Mouse (Mus musculus): ENCODE data around the gene Bpgm. TPM values are rescaled to one million over a fixed set of nuclear protein-coding genes. Genes with fewer than 3 reads are reported as not detected.
A peak's percentile ranks its signal among the peaks of the same experiment; 100 is the strongest.

The Bpgm gene
- polyA plus RNA-seq, 1 experiment from 2014 or later = 84.8 TPM

DNA sequence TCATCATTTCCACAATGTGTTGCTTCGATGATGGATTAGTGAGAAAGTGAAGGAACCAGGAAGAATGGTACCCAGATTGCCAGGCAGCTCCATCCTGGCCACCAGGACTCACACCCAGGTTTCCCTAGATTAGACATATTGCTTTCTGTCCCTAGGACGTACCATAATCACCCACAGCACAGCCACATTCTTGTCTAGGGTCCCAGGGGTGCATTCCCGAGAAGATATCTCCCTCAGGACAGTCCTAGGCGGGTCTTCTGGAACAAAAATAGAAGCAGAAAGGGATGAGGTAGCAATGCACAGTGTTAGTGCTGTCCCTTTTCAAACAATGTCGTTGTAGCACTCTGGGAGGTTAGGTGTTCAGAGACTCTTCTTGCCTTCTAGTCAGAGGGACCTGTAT lies 57.9 kb downstream of the Bpgm start:
- Histone ChIP-seq H3K4me3 (no peak overlapping the region), H3K4me1 (replicated peaks) (no peaks in the 10 kb centered on the region), H3K36me3 (no peaks in the 10 kb centered on the region), H3K9ac (no peak overlapping the region), H3K27me3 (no peaks in the 10 kb centered on the region), H3K27ac (replicated peaks) (no peak overlapping the region), H3K4me2 (no peak overlapping the region), H3K9me3 (no peaks in the 10 kb centered on the region)
- WGBS = 74% methylated on average over 5 of the region's 5 CpGs
- ATAC-seq (ENCODE audit: low FRiP score, low read depth) = no peak

DNA sequence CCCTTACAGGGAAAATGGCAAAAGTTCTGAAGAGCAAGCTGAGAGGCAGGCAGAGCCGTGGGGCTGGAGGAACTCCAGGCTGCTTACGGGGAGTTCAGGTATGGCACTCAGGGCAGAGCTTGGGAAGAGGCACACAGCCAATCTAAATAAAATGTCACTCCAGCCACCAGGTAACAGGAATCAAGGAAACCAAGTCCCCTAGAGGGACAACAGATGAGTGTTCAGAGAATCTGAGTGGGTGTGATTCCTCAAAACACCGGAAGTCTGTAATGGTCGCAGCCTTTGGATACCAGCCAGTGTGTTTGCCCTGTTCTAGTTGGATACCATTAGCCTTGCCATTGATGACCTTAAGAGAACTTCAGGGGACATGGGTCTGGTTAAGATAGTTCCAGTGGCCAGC lies 66.9 kb downstream of the Bpgm start:
- Histone ChIP-seq H3K4me1 (replicated peaks) (peaks cover 13% of the 10 kb centered on the region), H3K9ac (no peak overlapping the region), H3K4me2 (no peak overlapping the region), H3K27ac (replicated peaks) (no peak overlapping the region), H3K9me3 (no peaks in the 10 kb centered on the region), H3K27me3 (no peaks in the 10 kb centered on the region), H3K4me3 (no peak overlapping the region), H3K36me3 (no peaks in the 10 kb centered on the region)
- 87% methylated on average over 4 of the region's 4 CpGs for WGBS
- ATAC-seq (ENCODE audit: low FRiP score, low read depth) = no peak

DNA sequence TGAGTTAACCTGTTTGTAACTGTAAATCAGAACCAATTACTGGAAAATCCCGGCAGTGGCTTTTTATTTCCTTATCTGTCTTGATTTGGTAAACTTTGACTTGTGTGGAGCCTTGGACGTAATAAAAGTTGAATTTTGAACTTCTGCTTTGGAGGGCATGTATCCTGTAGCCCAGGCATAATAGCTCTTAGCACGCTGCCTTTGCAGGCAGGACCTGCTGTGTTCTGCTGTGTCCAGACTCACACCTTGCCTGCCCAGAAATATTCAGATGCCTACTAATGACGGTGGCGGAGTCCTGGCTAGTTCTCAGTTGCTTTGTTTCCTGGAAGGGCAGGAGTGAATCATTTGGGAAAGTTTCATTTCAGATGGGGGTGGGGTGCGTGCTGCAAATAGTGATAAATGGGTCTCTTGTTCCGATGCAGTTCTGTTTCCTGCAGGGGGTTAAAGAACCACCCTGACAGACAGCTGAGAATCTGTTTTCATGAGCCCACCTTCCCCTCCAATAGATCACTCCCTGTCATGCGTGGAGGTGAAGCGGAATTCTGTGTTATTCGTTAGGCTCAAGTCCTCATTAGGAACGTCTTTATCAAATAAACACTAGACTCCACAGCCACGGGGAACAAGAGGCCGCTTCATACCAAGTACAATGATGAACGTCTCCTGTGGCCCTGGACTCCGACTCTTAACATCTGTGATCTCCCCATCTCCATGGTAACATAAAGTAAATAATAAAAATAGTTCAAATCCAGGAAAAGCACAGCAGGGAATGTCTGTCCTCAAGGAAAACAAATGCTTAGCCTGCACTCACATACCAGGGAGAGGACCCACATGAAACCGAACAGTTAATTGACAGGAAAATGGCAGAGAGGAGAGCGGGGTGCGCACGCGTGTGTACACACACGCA lies 67.5 kb downstream of the Bpgm start:
- no peak overlapping the region for H3K9ac ChIP-seq
- 48% methylated on average over 21 of the region's 21 CpGs for WGBS
- ATAC-seq (ENCODE audit: low FRiP score, low read depth) = peak; percentile 65

DNA sequence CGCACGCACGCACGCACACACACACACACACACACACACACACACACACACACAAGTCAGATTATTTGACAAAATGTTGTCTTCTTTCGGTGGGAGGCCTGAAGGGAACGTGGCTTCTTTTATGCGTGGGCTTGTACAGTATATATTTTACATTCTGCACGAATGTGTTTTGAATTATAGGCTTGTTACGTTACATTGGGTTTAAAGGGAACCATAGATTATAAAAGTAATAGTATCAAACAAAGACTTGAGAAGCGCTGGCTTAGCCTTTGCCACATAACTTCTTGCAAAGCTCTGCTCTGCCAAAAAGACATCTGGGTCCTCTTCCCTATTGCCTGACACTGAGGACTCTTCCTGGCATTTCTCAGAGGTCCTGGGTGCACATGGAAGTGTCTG lies 68.2 kb downstream of the Bpgm start:
- no peak overlapping the region for H3K4me3 ChIP-seq
- WGBS = 79% methylated on average over 10 of the region's 10 CpGs
- H3K36me3 ChIP-seq = no peaks in the 10 kb centered on the region
- no peak for ATAC-seq (ENCODE audit: low FRiP score, low read depth)
- no peak overlapping the region for H3K4me2 ChIP-seq
- H3K27ac ChIP-seq (replicated peaks) = no peak overlapping the region; the same call in 1 of the 2 replicates
- H3K9me3 ChIP-seq = no peaks in the 10 kb centered on the region
- no peak overlapping the region for H3K9ac ChIP-seq
- peaks cover 13% of the 10 kb centered on the region for H3K4me1 ChIP-seq (replicated peaks)
- H3K27me3 ChIP-seq = no peaks in the 10 kb centered on the region

More for the DNA sequence above, 67.5 kb downstream of the Bpgm start:
- Histone ChIP-seq H3K4me2 (peak overlapping the region; percentile 25; the same call in 1 of the 2 replicates), H3K27me3 (no peaks in the 10 kb centered on the region), H3K9me3 (no peaks in the 10 kb centered on the region), H3K4me3 (no peak overlapping the region), H3K36me3 (no peaks in the 10 kb centered on the region), H3K4me1 (replicated peaks) (peaks cover 13% of the 10 kb centered on the region), H3K27ac (replicated peaks) (no peak overlapping the region; the same call in 1 of the 2 replicates)

DNA sequence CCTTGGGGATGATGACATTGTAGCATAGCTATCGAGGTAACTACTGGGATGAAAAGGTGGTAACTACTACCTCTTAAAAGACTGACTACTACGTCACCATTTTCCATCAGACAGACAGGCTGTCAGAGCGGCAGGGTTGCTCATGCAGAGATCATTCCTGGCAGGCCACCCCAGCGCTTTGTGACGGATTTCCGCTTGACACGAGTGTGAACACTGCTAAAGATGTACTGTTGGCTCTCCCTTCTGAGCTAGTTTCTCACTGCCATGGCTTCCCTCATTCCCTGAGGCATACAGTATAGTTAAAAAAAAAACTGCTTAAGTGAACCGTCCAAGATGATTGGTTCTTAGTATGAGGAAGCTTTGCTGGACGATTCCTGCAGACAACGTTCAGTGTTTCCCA lies 69.3 kb downstream of the Bpgm start:
- H3K4me3 ChIP-seq = no peak overlapping the region
- ATAC-seq (ENCODE audit: low FRiP score, low read depth) = no peak
- H3K4me1 ChIP-seq (replicated peaks) = peaks cover 13% of the 10 kb centered on the region
- no peak overlapping the region for H3K9ac ChIP-seq
- 55% methylated on average over 10 of the region's 10 CpGs for WGBS
- no peaks in the 10 kb centered on the region for H3K36me3 ChIP-seq
- no peak overlapping the region for H3K27ac ChIP-seq (replicated peaks)
- no peak overlapping the region for H3K4me2 ChIP-seq
- H3K27me3 ChIP-seq = no peaks in the 10 kb centered on the region
- H3K9me3 ChIP-seq = no peaks in the 10 kb centered on the region

DNA sequence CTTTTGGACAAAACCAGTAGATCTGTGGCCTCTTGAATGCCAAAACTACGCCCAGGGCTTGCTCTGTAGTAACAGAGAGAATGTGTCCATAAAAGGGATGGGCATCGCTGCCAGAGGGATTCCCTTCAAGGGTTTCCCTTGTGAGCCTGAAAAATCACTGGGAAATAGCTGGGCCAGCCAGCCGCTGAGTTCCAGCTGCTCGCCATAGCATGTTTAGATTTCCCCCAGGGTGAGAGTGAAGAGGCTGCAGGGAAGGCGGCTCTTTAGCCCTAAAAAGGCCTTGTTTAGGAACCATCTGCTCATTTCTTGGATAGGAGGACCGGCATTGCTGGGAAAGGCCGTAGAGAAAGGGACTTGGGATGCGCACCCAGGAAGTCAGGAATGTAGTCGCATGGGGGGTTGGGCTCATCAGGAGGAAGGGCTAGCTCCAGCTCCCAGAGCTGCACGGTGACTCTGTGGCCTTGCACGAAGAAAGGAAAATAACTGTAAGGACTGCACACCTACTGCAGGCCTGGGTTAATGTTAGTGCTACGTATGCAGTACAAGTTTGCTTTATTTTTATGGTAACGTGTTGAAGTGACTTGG lies 72.5 kb downstream of the Bpgm start:
- ATAC-seq (ENCODE audit: low FRiP score, low read depth) = no peak
- WGBS = 49% methylated on average over 13 of the region's 13 CpGs

DNA sequence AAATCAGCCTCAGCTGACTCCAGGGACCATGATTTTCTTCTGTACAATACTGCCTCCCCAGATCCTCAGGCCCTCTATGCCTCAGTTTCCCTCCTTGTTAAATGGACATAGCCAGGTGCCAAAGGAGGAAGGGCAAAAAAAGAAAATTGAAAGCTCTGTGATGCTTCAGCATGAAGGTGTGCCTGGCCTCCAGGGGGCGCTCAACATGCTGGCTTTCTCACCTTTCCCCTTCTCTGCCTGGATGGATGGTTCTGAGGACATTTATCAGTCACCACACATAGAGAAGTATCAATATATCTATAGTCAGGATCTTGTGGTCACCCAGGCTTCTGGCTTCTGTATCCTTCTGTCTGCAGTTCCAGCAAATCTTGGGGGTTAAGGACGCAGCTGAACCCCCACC lies 73.0 kb downstream of the Bpgm start:
- no peak overlapping the region for H3K27ac ChIP-seq (replicated peaks)
- no peaks in the 10 kb centered on the region for H3K9me3 ChIP-seq
- no peak overlapping the region for H3K4me2 ChIP-seq
- WGBS = 41% methylated on average over 2 of the region's 2 CpGs
- H3K4me3 ChIP-seq = no peak overlapping the region
- ATAC-seq (ENCODE audit: low FRiP score, low read depth) = no peak
- H3K4me1 ChIP-seq (replicated peaks) = peaks cover 6% of the 10 kb centered on the region
- no peak overlapping the region for H3K9ac ChIP-seq
- H3K36me3 ChIP-seq = no peaks in the 10 kb centered on the region
- no peaks in the 10 kb centered on the region for H3K27me3 ChIP-seq

More for the DNA sequence above, 72.5 kb downstream of the Bpgm start:
- no peaks in the 10 kb centered on the region for H3K27me3 ChIP-seq
- no peak overlapping the region for H3K4me2 ChIP-seq
- H3K4me3 ChIP-seq = no peak overlapping the region
- H3K9me3 ChIP-seq = no peaks in the 10 kb centered on the region
- H3K27ac ChIP-seq (replicated peaks) = no peak overlapping the region
- no peaks in the 10 kb centered on the region for H3K36me3 ChIP-seq
- H3K9ac ChIP-seq = no peak overlapping the region
- peaks cover 11% of the 10 kb centered on the region for H3K4me1 ChIP-seq (replicated peaks)

DNA sequence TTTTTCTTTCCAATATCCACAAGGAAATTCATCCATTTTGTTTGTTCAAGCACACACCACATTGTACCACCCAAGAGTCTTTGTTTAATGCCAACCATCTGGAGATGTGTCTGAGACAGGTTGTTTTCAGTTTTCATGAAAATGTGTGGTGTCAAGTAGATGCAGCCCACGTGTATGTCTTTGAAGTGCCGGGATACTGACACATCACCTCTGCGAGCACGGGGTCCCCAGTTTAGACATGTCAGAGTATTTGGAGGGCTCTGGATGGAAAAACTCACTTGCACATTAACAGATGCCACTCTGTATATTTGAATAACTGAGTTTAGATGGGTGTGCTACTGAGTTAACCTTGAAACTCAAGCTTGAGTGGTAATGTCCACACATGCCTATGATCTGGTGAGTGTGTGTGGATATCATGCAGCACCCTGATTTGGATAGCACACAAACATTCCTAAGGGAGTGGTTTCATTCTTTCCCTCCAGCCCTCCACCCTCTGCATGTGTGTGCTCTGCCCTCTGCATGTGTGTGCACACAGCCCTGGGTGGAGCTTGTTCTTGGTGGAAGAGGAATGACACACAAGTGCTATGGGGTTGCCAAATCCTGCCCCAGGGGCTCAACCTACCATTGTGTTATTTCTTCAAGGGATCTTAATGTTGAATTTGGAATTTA lies 76.6 kb downstream of the Bpgm start:
- H3K27ac ChIP-seq (replicated peaks) = no peak overlapping the region
- no peaks in the 10 kb centered on the region for H3K36me3 ChIP-seq
- H3K4me1 ChIP-seq (replicated peaks) = no peaks in the 10 kb centered on the region
- H3K9me3 ChIP-seq = no peaks in the 10 kb centered on the region
- H3K4me3 ChIP-seq = no peak overlapping the region
- no peaks in the 10 kb centered on the region for H3K27me3 ChIP-seq
- ATAC-seq (ENCODE audit: low FRiP score, low read depth) = no peak
- no peak overlapping the region for H3K9ac ChIP-seq
- WGBS = 91% methylated on average over 4 of the region's 4 CpGs
- H3K4me2 ChIP-seq = no peak overlapping the region

DNA sequence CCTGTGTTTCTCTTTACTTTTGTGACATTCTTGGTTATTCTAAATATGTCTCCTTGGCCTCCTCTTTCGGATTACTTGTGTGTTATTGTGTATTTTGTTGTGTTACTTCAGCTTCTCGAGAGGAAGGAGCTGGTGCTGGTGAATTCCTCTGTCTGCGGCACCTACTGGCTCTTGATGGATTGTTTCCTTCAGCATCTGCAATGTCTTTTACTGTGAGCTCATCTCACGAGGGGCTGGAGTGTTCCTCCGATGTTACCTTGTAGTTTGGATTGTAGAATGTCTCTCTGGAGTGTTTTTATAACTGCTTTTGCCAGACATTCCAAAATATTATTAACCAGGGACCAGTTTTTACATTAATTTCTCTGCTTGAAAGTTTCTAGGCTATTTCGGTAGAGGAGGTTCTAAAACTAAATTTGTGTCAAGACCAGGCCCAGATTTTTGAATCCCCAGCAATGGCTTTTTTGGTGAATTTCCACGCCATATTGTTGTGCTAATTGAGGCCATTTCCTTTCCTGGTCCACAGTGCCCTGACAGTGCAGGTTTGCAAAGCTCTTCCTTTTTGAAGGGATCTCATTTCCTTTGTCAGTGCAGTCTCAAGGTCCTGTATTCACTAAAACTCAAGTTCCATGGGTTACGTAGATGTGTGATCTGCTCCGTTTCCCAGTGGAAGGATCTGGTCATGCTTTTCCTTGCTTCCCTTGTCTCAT lies 78.4 kb downstream of the Bpgm start:
- WGBS = 68% methylated on average over 9 of the region's 9 CpGs
- no peaks in the 10 kb centered on the region for H3K27me3 ChIP-seq
- no peak for ATAC-seq (ENCODE audit: low FRiP score, low read depth)
- no peaks in the 10 kb centered on the region for H3K9me3 ChIP-seq
- no peaks in the 10 kb centered on the region for H3K36me3 ChIP-seq
- 0 out of 2 replicates have a peak, but pooled peaks cover 5% of the 10 kb centered on the region for H3K4me1 ChIP-seq (replicated peaks)
- no peak overlapping the region for H3K4me3 ChIP-seq
- H3K4me2 ChIP-seq = no peak overlapping the region
- no peak overlapping the region for H3K27ac ChIP-seq (replicated peaks)
- no peak overlapping the region for H3K9ac ChIP-seq

Measured in hindbrain, embryonic 15.5 days (tissue).